Mouse (Mus musculus) kidney, adult 8-10 months (tissue): Measurements from ENCODE around the gene Cir1.
A peak's percentile ranks its signal among the peaks of the same experiment; 100 is the strongest.

Experiments used
- DNase-seq, 2 experiments: peaks; one replicate each; pipeline ENCODE4 v3.0.0; 2022

Gene Cir1

GRCm38 (mm10) chr2:73312152-73313116 lies at the start of gene Cir1, which contains the start of gene Scrn3:
Cir1 (minus strand) TSS chr2:73312701.
Scrn3 (plus strand) TSS chr2:73312601.
- peak; percentile 94 for DNase-seq

DNA sequence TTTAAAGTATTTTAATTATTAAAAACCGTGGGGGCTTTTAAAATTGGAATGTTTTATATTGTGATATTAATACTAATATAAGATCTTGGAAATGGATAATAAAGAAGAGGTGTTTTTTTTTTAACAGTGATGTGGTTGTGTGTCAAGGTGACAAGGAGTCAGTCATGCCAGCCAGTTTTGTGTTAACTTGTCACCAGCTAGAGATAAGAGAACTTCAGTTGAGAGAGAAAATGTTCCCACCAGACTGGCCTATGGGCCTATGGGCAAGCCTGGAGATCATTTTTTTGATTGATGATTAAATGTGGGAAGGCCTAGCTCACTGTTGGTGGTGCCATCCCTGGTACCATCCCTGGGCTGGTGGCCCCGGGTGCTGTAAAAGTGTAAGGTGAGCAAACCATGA lies 48.0 kb upstream of the Cir1 start:
- no peak for DNase-seq

DNA sequence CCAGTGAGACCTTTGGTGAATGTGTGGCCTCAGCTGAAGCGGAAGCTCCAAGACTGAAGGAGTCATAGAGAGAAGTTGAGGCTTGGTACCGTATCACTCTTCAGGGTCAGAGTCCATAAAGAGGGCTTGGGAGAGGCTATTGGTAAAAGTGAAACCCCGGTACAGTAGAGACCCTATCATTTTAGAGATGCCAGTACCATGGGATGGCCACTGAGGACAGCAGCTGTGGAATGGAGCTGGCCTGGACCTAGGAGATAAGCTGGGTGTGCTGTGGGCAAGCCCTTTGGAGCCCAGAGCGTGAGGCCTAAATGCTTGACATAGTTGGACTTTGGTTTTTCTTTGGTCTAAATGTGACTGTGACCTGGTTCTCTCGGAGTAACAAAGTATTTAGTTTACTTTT lies 47.4 kb upstream of the Cir1 start:
- DNase-seq, result peak in 1 of 2 experiments; percentile 22

GRCm38 (mm10) chr2:73357004-73357403 lies 44.5 kb upstream of the Cir1 start:
- no peak for DNase-seq

DNA sequence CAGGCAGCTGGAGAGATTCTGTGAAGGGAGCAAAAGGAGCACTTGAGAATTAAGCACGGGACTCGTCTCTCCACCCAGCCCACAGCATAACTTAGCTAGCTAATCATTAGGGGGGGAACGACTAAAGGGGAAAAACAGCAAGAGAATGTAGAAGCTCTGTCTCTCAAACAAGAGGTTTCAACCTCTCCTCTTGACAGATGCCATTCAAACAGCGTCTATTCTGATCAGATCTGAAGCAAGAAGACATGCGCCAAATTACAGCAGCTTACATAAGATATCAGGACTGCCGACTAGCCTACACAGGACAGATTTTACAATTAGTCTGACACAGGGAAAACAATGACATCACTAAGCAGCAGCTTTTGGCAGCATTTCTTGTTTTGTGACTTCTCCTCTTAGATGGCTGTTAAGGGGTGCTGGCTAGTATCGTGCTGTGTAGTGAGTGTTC lies 39.5 kb upstream of the Cir1 start:
- DNase-seq, result no peak

GRCm38 (mm10) chr2:73351496-73351895 lies 39.0 kb upstream of the Cir1 start:
- no peak for DNase-seq

- no peak for DNase-seq
These were observed 35.7 kb upstream of the Cir1 start for GRCm38 (mm10) chr2:73348221-73348620.

GRCm38 (mm10) chr2:73347766-73348165 lies 35.3 kb upstream of the Cir1 start:
- DNase-seq, result no peak

DNA sequence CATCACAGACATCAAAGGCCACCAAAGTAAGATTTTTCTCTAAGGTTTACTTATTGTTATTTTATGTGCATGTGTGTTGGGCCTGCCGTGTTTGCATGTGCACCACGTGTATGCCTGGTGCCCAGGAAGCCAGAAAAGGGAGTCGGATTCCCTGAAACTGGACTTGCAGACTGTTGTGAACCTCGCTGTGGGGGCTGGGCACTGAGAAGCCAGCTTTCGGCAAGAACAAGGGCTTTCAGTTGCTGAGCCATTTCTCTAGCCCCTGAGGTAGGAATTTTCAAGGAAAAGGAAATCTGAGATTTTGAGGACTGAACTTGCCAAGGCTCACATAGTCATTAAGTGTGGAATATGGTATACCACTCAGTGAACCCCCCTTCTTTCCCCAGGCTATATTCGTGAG lies 34.6 kb upstream of the Cir1 start:
- no peak for DNase-seq

- no peak for DNase-seq
These were observed 34.0 kb upstream of the Cir1 start for GRCm38 (mm10) chr2:73346345-73347086.

DNA sequence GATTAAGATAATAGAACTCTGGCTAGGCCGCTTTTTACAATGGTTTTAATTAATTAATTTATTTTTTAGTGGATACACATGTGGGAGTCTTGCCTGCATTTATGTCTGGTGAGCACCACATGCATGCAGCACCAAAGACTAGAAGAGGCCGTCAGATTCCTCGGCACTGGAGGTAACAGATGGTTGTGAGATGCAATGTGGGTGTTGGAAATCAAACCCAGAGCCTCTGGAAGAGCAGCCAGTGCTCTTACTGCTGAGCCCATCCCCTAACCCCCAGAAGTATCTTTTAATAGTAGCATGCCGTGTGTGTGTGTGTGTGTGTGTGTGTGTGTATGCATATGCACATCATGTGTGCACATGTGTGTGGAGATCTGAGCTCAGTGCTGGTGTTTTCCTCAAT lies 32.7 kb upstream of the Cir1 start:
- DNase-seq, result no peak

DNA sequence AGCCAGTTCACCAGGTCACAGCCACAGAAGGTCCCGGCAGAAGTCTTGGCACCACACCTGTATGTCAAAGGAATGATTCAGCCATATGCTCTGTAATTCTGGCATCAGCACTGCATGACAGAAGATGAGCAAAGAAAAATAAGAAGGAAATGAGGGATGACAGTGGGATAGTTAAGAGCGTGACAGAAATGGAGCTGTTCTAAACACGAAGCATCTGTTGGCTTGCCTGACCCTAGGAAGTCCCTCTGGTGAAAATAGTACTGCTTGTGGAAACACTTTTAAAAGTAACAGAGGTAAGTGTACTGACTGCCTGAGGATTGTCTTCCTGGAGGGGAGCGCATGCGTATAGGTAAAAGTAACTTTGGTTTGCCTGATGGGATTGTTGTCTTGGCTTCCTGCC lies 31.2 kb upstream of the Cir1 start:
- no peak for DNase-seq

GRCm38 (mm10) chr2:73338415-73338814 lies 25.9 kb upstream of the Cir1 start:
- no peak for DNase-seq

DNA sequence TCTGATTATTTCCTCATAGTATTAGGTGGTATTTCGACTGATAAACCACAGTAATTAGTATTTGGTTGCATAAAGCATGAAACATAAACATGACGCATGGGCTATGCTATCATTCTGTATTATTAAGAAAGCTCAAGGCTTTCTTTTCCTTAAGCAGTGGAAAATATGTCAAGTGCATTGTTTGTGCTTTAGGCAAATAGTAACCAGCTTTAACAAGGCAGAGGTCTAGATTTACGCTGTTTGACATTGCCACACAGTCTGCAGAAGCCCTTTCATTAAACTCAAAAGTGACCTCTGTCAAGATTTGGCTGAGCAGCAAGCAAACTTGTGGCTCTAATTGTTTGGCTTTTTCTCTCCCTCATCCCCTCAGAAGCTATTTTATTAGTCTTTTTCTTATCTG lies 23.4 kb upstream of the Cir1 start:
- no peak for DNase-seq

DNA sequence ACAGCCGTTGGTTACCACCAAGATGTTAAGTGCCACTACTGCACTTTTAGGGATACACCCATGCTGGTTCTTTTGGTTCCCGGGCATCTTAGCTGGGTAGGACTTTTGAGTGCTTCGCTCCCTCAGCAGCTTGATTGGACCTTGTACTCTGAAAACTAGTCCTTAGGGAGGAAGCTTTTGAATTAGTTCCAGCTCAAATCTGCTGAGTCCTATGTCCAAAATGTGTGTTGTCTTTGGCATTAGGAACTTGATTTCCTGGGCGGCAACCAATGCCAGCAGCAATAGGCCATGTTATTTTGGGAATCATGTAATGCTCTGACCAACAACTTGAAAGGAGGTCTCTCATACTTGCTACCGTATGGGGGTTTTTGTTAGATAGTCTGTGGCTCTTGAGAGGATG lies 13.4 kb upstream of the Cir1 start:
- DNase-seq, result peak; percentile 47 to 79

- DNase-seq, result no peak
These were observed 10.5 kb upstream of the Cir1 start for GRCm38 (mm10) chr2:73322991-73323390.

GRCm38 (mm10) chr2:73319218-73319617 lies 6.7 kb upstream of the Cir1 start:
- DNase-seq, result no peak

DNA sequence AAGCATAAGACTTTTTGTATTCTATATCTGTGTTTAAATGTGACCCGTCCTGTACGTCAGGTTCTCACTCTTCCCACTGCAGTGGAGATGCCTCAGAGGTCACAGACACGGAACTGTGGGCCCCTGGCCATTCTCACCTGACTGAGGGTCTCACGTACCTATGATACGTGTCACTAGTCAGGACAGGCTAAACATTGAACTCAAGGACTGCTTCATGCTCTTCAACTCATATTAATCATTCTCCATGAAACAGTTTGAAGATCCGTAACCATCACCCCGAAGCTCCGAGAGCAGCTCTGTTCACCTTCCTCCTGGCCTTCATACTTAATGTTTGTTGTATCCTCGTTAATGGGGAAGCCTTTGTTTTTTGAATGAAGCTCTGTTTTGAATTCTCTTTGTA lies 4.9 kb upstream of the Cir1 start:
- DNase-seq, result peak in 1 of 2 experiments; percentile 17

- DNase-seq, result no peak
These were observed 1.8 kb upstream of the Cir1 start for GRCm38 (mm10) chr2:73314311-73314710.

GRCm38 (mm10) chr2:73313117-73313501 lies 608 bp upstream of the Cir1 start:
- peak; percentile 29 to 44 for DNase-seq

GRCm38 (mm10) chr2:73306006-73306405 lies 6.5 kb downstream of the Cir1 start:
- DNase-seq, result peak in 1 of 2 experiments; percentile 24

GRCm38 (mm10) chr2:73304506-73304905 lies 8.0 kb downstream of the Cir1 start:
- DNase-seq, result peak in 1 of 2 experiments; percentile 44

DNA sequence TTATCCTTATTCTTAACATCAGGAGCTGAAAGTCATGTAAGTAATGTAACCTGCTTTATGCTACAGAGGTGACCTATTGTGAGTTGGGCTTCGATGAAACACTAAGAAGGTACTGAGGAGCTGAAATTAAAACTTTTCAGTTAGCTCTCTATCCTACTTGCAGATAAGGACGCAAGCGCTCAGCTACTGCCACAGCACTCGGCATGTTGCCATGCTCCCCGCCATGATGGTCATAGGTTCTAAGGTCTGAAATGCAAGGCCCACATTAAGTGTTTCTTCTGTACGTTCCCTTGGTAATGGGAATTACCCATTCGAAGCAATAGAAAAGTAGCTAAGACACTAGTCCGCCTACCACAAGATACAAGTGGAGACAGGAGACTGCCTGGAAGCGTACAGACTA lies 9.8 kb downstream of the Cir1 start:
- DNase-seq, result no peak

DNA sequence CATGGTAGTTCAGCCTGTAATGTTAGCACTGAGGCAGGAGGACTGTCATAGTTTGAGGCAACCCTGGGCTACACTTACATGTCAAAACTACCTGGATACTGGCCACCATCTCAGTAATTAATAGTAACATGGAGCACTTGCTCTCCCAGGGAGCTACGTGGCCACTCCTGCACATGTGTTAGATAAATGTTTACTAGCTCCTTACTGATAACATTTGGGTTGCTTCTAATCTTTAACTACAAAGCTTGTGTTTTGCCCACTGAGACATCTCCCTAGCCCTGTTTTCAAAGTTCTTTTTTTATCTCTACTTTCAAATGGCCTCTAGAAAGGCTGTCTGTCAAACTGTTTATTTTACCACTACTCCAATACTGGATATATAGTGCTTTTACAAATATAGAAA lies 10.5 kb downstream of the Cir1 start:
- DNase-seq, result no peak
